Mouse (Mus musculus): ENCODE measurements around the gene Jpt2. TPM values are rescaled to one million over a fixed set of nuclear protein-coding genes. Genes with fewer than 3 reads are reported as not detected.

The Jpt2 gene
- total RNA-seq, 1 experiment from 2014 or later: 27.0 TPM

Other genes starting within 250 kb of the Jpt2 start
- 0.27 and 0.81 TPM in 2 replicates for gene Rnf151, start 242.6 kb downstream of the Jpt2 start, total RNA-seq (2021)
- gene Rps2, start 242.6 kb downstream of the Jpt2 start, total RNA-seq (2021): 579 and 669 TPM in 2 replicates
- 230 and 272 TPM in 2 replicates for gene Ndufb10, start 236.2 kb downstream of the Jpt2 start, total RNA-seq (2021)
- 0.24 TPM in 1 of 2 replicates, not detected in the other for gene Rpl3l, start 232.9 kb downstream of the Jpt2 start, total RNA-seq (2021)
- gene Msrb1, start 224.0 kb downstream of the Jpt2 start, total RNA-seq (2021): 87.5 and 89.3 TPM in 2 replicates
- 2.8 and 3.0 TPM in 2 replicates for gene Hs3st6, start 207.7 kb downstream of the Jpt2 start, total RNA-seq (2021)
- gene Meiob, start 156.4 kb downstream of the Jpt2 start, total RNA-seq (2021): 0.76 and 1.7 TPM in 2 replicates
- gene Hagh, start 120.5 kb downstream of the Jpt2 start, total RNA-seq (2021): 88.2 and 124 TPM in 2 replicates
- gene Fahd1, start 110.3 kb downstream of the Jpt2 start, total RNA-seq (2021): 34.6 and 35.5 TPM in 2 replicates
- gene Igfals, start 94.7 kb downstream of the Jpt2 start, total RNA-seq (2021): 1.5 and 3.0 TPM in 2 replicates
- 55.1 and 55.9 TPM in 2 replicates for gene Nubp2, start 74.3 kb downstream of the Jpt2 start, total RNA-seq (2021)
- gene Spsb3, start 74.0 kb downstream of the Jpt2 start, total RNA-seq (2021): 29.2 and 30.9 TPM in 2 replicates
- 54.0 and 69.2 TPM in 2 replicates for gene Eme2, start 65.6 kb downstream of the Jpt2 start, total RNA-seq (2021)
- gene Mrps34, start 65.6 kb downstream of the Jpt2 start, total RNA-seq (2021): 147 and 189 TPM in 2 replicates
- gene Nme3, start 64.2 kb downstream of the Jpt2 start, total RNA-seq (2021): 85.2 and 112 TPM in 2 replicates
- 157 and 177 TPM in 2 replicates for gene Mapk8ip3, start 23.7 kb downstream of the Jpt2 start, total RNA-seq (2021)
- 25.9 and 26.7 TPM in 2 replicates for gene Cramp1l, start 55.1 kb upstream of the Jpt2 start, total RNA-seq (2021)
- 36.3 and 45.4 TPM in 2 replicates for gene Ift140, start 55.4 kb upstream of the Jpt2 start, total RNA-seq (2021)
- 27.7 and 31.5 TPM in 2 replicates for gene Tmem204, start 122.9 kb upstream of the Jpt2 start, total RNA-seq (2021)
- gene Telo2, start 155.3 kb upstream of the Jpt2 start, total RNA-seq (2021): 26.3 and 27.2 TPM in 2 replicates
- gene Ptx4, start 160.1 kb upstream of the Jpt2 start, total RNA-seq (2021): not detected in 2 replicates
- gene Clcn7, start 172.7 kb upstream of the Jpt2 start, total RNA-seq (2021): 28.9 and 42.3 TPM in 2 replicates
- gene Ccdc154, start 201.8 kb upstream of the Jpt2 start, total RNA-seq (2021): 0.15 TPM in 1 of 2 replicates, not detected in the other
- 0.49 TPM in 1 of 2 replicates, not detected in the other for gene Gm38655, start 214.8 kb upstream of the Jpt2 start, total RNA-seq (2021)
- 19.5 and 20.4 TPM in 2 replicates for gene BC003965, start 223.9 kb upstream of the Jpt2 start, total RNA-seq (2021)
- gene Unkl, start 227.7 kb upstream of the Jpt2 start, total RNA-seq (2021): 19.9 and 21.1 TPM in 2 replicates